Mouse (Mus musculus): ENCODE measurements around the gene Gpr146. TPM values are rescaled to one million over a fixed set of nuclear protein-coding genes. Genes with fewer than 3 reads are reported as not detected.

Gpr146 gene
- total RNA-seq, 2 experiments from 2014 or later, result 6.0 to 7.5 TPM

DNA sequence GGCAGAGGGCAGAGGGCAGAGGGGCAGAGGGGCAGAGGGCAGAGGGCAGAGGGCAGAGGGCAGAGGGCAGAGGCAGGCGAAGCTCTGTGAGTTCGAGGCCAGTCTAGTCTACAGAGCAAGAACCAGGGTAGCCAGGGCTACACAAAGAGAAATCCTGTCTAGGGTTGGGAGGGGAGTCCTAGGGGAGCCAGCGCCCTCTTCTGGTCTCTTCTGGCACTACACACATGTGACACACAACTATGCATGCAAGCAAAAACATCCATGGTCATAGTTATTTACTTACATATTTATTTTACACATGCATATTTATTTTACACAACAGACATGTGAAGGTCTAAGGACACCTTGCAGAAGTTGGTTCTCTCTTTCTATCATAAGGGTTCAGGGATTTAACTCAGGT is 40.0 kb downstream of the Gpr146 start:
- no peak for ATAC-seq (replicated peaks; ENCODE audit: low FRiP score, low TSS enrichment, poor library complexity, severe bottlenecking)

GRCm38 (mm10) chr5:139418110-139418509 is 40.6 kb downstream of the Gpr146 start:
- ATAC-seq (replicated peaks; ENCODE audit: low FRiP score, low TSS enrichment, poor library complexity, severe bottlenecking), result no peak

DNA sequence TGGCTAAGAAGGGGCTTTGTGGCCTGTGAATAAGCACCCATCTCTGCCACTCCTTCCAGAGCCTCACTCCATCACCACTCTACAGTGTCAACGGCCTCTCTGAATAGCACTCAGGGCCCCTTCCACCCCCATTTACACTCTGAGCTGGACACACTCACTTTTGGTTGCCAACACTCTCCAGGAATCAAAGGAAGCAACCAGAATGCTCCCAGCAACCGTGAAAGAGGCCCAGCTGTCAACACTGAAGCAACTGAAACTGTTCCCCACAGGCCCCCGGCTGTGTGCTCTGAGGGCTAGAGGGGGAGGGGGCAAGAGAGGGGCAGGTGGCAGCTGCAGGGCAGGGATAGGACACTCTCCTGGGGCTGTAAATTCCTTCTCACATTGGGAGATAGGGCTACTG is 41.1 kb downstream of the Gpr146 start:
- ATAC-seq (replicated peaks; ENCODE audit: low FRiP score, low TSS enrichment, poor library complexity, severe bottlenecking), result no peak

GRCm38 (mm10) chr5:139423026-139423865 is 45.7 kb downstream of the Gpr146 start, which contains the start of gene Gper1:
Gper1 (plus strand) TSS chr5:139423151.
- ATAC-seq (replicated peaks; ENCODE audit: low FRiP score, low TSS enrichment, poor library complexity, severe bottlenecking), result no peak

GRCm38 (mm10) chr5:139425198-139425597 is 47.7 kb downstream of the Gpr146 start:
- ATAC-seq (replicated peaks; ENCODE audit: low FRiP score, low TSS enrichment, poor library complexity, severe bottlenecking), result no peak

- no peak for ATAC-seq (replicated peaks; ENCODE audit: low FRiP score, low TSS enrichment, poor library complexity, severe bottlenecking)
Observed at GRCm38 (mm10) chr5:139427001-139427400, 49.5 kb downstream of the Gpr146 start.

DNA sequence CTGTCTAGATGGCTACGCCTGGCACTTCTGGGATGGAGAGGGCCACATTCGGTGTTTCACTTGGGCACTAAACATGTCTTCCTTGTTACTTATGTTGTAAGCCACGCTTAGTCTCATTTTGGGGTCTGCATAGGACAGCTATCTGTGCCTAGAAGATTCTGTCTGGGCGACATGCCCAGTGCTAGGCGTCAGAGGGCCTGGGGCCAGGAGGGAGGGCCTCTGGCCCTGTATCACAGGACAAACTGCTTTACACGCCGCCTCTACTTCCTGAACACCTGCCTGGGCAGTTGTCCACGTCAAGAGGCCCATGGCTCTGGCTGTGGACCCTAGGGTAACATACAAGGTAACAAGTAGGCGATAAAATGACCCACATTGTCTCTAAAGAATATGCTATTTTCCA is 50.5 kb downstream of the Gpr146 start:
- peak; percentile 51 for ATAC-seq (replicated peaks; ENCODE audit: low FRiP score, low TSS enrichment, poor library complexity, severe bottlenecking)

DNA sequence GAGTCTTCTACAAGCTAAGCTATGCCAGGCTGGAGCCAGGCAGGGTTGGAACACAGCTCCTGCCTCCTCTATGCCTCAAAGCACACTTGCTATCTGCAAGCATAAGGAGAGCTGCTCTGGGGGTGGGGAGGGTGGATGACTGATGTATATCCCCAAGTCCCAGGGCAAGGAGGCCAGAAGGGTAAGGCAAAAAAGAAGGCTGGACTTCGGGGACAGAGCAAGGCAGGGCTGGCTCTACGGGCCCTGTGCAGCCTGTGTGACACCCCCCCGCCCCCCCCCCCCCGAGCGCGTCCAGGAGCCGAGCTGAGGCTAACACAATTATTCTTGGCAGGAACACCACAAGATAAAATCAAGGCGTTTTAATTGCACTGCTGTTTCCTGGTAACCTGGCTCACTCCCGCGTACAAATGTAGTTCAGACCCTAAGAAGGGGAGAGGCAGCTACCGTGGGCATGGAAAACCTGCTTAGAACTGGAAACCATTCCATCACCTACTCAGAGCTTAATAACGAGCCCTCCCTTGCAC is 52.4 kb downstream of the Gpr146 start:
- ATAC-seq (replicated peaks; ENCODE audit: low FRiP score, low TSS enrichment, poor library complexity, severe bottlenecking), result peak; percentile 52

GRCm38 (mm10) chr5:139432333-139432732 is 54.8 kb downstream of the Gpr146 start:
- no peak for ATAC-seq (replicated peaks; ENCODE audit: low FRiP score, low TSS enrichment, poor library complexity, severe bottlenecking)

GRCm38 (mm10) chr5:139432747-139433508 is 55.4 kb downstream of the Gpr146 start:
- ATAC-seq (replicated peaks; ENCODE audit: low FRiP score, low TSS enrichment, poor library complexity, severe bottlenecking), result no peak

DNA sequence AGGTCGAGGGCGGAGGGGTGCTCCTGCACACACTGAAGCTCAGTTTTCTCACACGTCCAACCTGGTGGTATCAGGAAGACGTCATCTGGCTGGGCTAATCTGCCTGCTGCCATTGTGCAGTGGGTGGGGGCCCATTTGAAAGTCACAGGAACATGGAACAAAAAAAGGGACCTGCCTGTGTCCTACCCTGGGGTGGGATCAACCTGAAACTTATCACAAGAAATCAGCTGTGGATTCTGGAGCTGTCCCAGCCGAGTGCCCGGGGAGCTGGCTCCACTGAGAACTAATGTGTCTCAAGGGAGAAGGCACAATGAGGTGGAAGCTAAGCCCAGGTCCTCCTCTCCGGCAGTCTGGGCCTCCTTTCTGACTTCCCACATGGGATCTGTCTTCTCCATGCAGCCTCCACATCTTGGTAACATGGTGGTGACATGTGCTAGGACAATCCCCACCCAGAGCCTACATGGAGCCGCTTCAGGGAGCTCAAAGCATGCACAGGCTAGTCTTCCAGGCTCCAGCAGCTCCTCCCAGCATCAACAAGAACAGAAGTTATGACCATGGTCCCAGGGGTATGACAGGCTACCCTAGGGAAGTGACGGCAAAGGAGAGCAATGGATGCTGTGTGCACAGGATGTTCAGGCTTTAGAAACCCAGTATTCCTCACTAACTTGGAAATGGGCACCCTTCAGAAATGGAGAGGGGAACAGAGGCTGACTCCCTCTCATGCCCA is 56.5 kb downstream of the Gpr146 start:
- no peak for ATAC-seq (replicated peaks; ENCODE audit: low FRiP score, low TSS enrichment, poor library complexity, severe bottlenecking)

DNA sequence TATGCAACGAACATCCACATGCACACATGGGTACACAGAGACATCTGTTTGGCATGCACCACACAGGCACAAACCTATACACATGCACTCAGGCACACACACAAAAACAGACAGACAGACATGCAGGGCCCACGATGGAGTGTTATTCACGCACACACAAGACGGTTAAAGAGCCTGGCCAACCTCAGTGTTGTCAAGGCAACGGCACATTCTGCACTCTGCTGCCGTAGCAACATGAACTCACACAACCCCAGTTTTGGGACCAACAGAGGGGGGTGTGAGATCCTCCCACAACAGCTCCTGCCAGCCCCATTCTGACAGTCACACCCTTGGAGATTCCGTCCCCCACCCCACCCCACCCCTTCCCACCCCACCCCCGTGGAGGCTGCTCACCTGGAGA is 57.4 kb downstream of the Gpr146 start:
- no peak for ATAC-seq (replicated peaks; ENCODE audit: low FRiP score, low TSS enrichment, poor library complexity, severe bottlenecking)

GRCm38 (mm10) chr5:139437769-139438168 is 60.3 kb downstream of the Gpr146 start:
- ATAC-seq (replicated peaks; ENCODE audit: low FRiP score, low TSS enrichment, poor library complexity, severe bottlenecking), result no peak

DNA sequence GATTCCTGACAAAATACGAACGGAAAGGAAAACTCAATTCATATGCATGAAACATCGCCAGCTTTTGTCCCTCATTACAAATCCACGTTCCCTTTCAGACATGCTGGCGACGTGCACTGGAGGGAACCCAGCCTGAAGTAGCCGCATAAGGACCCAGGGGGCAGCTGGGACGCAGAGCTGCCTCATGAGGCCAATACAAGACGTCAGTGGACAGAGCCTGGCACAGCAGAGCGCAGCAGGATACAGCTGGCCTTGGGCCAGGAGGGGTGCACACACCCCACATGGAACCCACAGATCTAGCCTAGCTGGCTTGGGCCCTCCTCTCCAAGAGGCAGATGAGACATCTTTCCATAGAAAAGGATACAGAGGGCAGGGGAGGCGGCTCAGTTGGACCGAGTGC is 60.9 kb downstream of the Gpr146 start:
- no peak for ATAC-seq (replicated peaks; ENCODE audit: low FRiP score, low TSS enrichment, poor library complexity, severe bottlenecking)

DNA sequence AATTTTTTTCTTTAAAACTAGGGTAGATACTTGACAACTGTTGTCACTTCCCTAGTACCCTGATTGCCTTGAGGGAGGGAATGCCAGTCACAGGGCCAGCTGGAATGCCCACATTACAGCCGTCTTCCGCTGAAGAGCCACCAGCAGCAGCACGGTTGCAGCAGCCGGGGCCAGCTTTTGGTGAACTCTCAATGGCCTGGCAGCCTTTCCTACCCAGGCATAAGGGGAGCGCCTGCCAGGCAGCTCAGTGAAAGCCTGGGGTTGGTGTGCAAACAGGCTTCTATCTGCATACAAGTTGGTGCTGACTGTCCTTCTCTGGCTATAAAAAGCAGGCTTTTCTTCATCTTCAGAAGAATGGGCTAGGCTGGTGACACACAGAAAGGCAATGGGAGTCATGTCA is 63.0 kb downstream of the Gpr146 start:
- ATAC-seq (replicated peaks; ENCODE audit: low FRiP score, low TSS enrichment, poor library complexity, severe bottlenecking), result no peak

GRCm38 (mm10) chr5:139440926-139441725 is 63.6 kb downstream of the Gpr146 start:
- ATAC-seq (replicated peaks; ENCODE audit: low FRiP score, low TSS enrichment, poor library complexity, severe bottlenecking), result no peak

GRCm38 (mm10) chr5:139441726-139442018 is 64.2 kb downstream of the Gpr146 start:
- no peak for ATAC-seq (replicated peaks; ENCODE audit: low FRiP score, low TSS enrichment, poor library complexity, severe bottlenecking)

DNA sequence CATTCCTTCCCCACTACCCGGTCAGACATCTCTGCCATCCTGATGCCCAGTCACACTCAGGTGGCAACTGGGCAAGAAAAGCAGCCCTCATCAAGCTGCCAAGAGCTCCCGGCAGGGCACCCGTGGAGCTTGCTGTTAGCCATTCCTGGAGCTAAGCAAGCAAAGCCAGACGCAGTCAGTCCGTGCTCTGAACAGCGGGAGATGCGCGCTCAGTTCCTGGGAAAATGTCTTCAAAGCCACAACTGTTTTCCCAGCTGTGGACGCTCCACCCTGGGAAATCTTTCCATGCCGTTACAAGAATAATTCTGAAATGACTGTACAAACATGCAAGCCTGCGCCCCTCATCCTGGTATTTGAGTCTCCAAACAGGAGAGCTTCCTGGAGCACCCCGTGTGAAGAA is 64.9 kb downstream of the Gpr146 start:
- ATAC-seq (replicated peaks; ENCODE audit: low FRiP score, low TSS enrichment, poor library complexity, severe bottlenecking), result no peak

GRCm38 (mm10) chr5:139442962-139443361 is 65.5 kb downstream of the Gpr146 start:
- no peak for ATAC-seq (replicated peaks; ENCODE audit: low FRiP score, low TSS enrichment, poor library complexity, severe bottlenecking)
